Mouse (Mus musculus) stomach, embryonic 16.5 days (tissue): ENCODE measurements at regions not wholly inside any gene's neighbourhood (a gene's known extent, or its start where the extent isn't known, plus 50 kb on each side); places are given as distances from the start of the nearest gene placed in this dataset.
"Not testable (repeated sequence)": the region's sequence is repeated elsewhere in the genome, so short reads cannot be mapped to it uniquely, and the experiment has no call there.

Experiments
- ATAC-seq: fragments of 200-750 bp; cut with Nextera tagmentation; 2 replicates; pipeline ENCODE4 v1.8.0; 2017; ENCODE audit warnings: moderate number of reproducible peaks, moderate TSS enrichment; ENCODE audit not compliant: insufficient read depth, low FRiP score
- H3K27ac ChIP-seq: fragments of 300-500 bp; sonication (generic); 2 replicates; pipeline ENCODE4 v1.5.1; 2014; ENCODE audit warnings: low read length
- H3K27me3 ChIP-seq: fragments of 300-500 bp; sonication (generic); 2 replicates; pipeline ENCODE4 v1.6.1; 2014; ENCODE audit warnings: low read length, control low read depth, mixed read lengths; ENCODE audit not compliant: control insufficient read depth, insufficient read depth
- H3K36me3 ChIP-seq: fragments of 300-500 bp; sonication (generic); 2 replicates; pipeline ENCODE4 v1.6.1; 2014; ENCODE audit warnings: low read length; ENCODE audit not compliant: control insufficient read depth, insufficient read depth
- H3K4me1 ChIP-seq: fragments of 300-500 bp; sonication (generic); 2 replicates; pipeline ENCODE4 v1.6.1; 2014; ENCODE audit warnings: low read length, control low read depth, mixed read lengths; ENCODE audit not compliant: control insufficient read depth, insufficient read depth
- H3K4me2 ChIP-seq: fragments of 300-500 bp; sonication (generic); 2 replicates; pipeline ENCODE4 v1.6.1; 2014; ENCODE audit warnings: low read depth, low read length, mixed read lengths
- H3K4me3 ChIP-seq: fragments of 300-500 bp; sonication (generic); replicated peaks from 2 replicates; pipeline ENCODE4 v1.5.1; 2014; ENCODE audit warnings: mild to moderate bottlenecking, low read length
- H3K9ac ChIP-seq: fragments of 300-500 bp; sonication (generic); 2 replicates; pipeline ENCODE4 v1.6.1; 2014; ENCODE audit warnings: low read length
- H3K9me3 ChIP-seq: fragments of 300-500 bp; sonication (generic); replicated peaks from 2 replicates; pipeline ENCODE4 v1.6.1; 2016; ENCODE audit warnings: low read length, control low read depth; ENCODE audit not compliant: control insufficient read depth
- WGBS: fragments of 180-500 bp; shearing (Covaris S2); extraction: QIAGEN DNeasy Blood & Tissue Kit; methylation state at CpG from one replicate; pipeline ENCODE4 v1.1.7; 2014; 5-methylcytosine and 5-hydroxymethylcytosine counted together

- Histone ChIP-seq H3K9ac (no peak overlapping the region), H3K4me2 (no peak overlapping the region), H3K27ac (no peak overlapping the region), H3K4me3 (no peak overlapping the region), H3K27me3 (no peaks in the 10 kb centered on the region), H3K9me3 (no peaks in the 10 kb centered on the region), H3K4me1 (no peaks in the 10 kb centered on the region), H3K36me3 (no peaks in the 10 kb centered on the region)
- ATAC-seq = no peak
- WGBS = 78% methylated on average over 7 of the region's 7 CpGs
These were observed 53.2 kb upstream of the Dazl start for GRCm38 (mm10) chr17:50346451-50347192.

GRCm38 (mm10) chr17:50353818-50354217 lies 60.4 kb upstream of the Dazl start:
- WGBS = 67% methylated on average over 2 of the region's 2 CpGs
- not testable (repeated sequence) for H3K9me3 ChIP-seq, H3K4me3 ChIP-seq, H3K36me3 ChIP-seq, H3K9ac ChIP-seq, H3K4me1 ChIP-seq, H3K27me3 ChIP-seq, ATAC-seq, H3K27ac ChIP-seq, H3K4me2 ChIP-seq

- WGBS = 90% methylated on average over 6 of the region's 6 CpGs
- no peak overlapping the region for H3K27ac ChIP-seq
- no peak overlapping the region for H3K4me2 ChIP-seq
- H3K9ac ChIP-seq = no peak overlapping the region
- H3K36me3 ChIP-seq = no peaks in the 10 kb centered on the region
- no peak overlapping the region for H3K4me3 ChIP-seq
- H3K27me3 ChIP-seq = no peaks in the 10 kb centered on the region
- no peaks in the 10 kb centered on the region for H3K4me1 ChIP-seq
- no peaks in the 10 kb centered on the region for H3K9me3 ChIP-seq
- ATAC-seq = no peak
These were observed 60.9 kb upstream of the Dazl start for GRCm38 (mm10) chr17:50354357-50354756.

- H3K27me3 ChIP-seq = no peaks in the 10 kb centered on the region
- H3K4me3 ChIP-seq = no peak overlapping the region
- H3K4me2 ChIP-seq = no peak overlapping the region
- no peak overlapping the region for H3K27ac ChIP-seq
- no peak overlapping the region for H3K9ac ChIP-seq
- WGBS = 65% methylated on average over 9 of the region's 9 CpGs
- ATAC-seq = no peak
- no peaks in the 10 kb centered on the region for H3K9me3 ChIP-seq
- H3K36me3 ChIP-seq = no peaks in the 10 kb centered on the region
- no peaks in the 10 kb centered on the region for H3K4me1 ChIP-seq
These were observed 68.3 kb upstream of the Dazl start for GRCm38 (mm10) chr17:50361657-50362233.

GRCm38 (mm10) chr17:50365396-50365795 lies 72.0 kb upstream of the Dazl start:
- Histone ChIP-seq H3K4me3 (no peak overlapping the region), H3K9ac (no peak overlapping the region), H3K36me3 (no peaks in the 10 kb centered on the region), H3K4me1 (no peaks in the 10 kb centered on the region), H3K27ac (no peak overlapping the region), H3K9me3 (no peaks in the 10 kb centered on the region), H3K27me3 (no peaks in the 10 kb centered on the region), H3K4me2 (no peak overlapping the region)
- ATAC-seq = no peak
- 88% methylated on average over 7 of the region's 7 CpGs for WGBS

- Histone ChIP-seq H3K4me1 (0 out of 2 replicates have a peak, but pooled peaks cover 5% of the 10 kb centered on the region), H3K9me3 (no peaks in the 10 kb centered on the region), H3K4me2 (no peak overlapping the region), H3K9ac (no peak overlapping the region), H3K27ac (no peak overlapping the region), H3K36me3 (no peaks in the 10 kb centered on the region), H3K27me3 (no peaks in the 10 kb centered on the region), H3K4me3 (no peak overlapping the region)
- 78% methylated on average over 5 of the region's 5 CpGs for WGBS
- no peak for ATAC-seq
These were observed 72.7 kb upstream of the Dazl start for GRCm38 (mm10) chr17:50366181-50366580.

GRCm38 (mm10) chr17:50369216-50369875 lies 75.9 kb upstream of the Dazl start:
- no peaks in the 10 kb centered on the region for H3K9me3 ChIP-seq
- no peak overlapping the region for H3K4me3 ChIP-seq
- H3K9ac ChIP-seq = no peak overlapping the region
- WGBS = 70% methylated on average over 6 of the region's 6 CpGs
- no peaks in the 10 kb centered on the region for H3K36me3 ChIP-seq
- peak; percentile 59; the same call in 1 of the 2 replicates for ATAC-seq
- no peaks in the 10 kb centered on the region for H3K27me3 ChIP-seq
- H3K4me1 ChIP-seq = 0 out of 2 replicates have a peak, but pooled peaks cover 7% of the 10 kb centered on the region
- H3K27ac ChIP-seq = no peak overlapping the region
- H3K4me2 ChIP-seq = no peak overlapping the region

GRCm38 (mm10) chr17:50370484-50370883 lies 77.0 kb upstream of the Dazl start:
- Histone ChIP-seq H3K27ac (no peak overlapping the region), H3K36me3 (no peaks in the 10 kb centered on the region), H3K27me3 (no peaks in the 10 kb centered on the region), H3K9me3 (no peaks in the 10 kb centered on the region), H3K4me2 (no peak overlapping the region), H3K9ac (no peak overlapping the region), H3K4me1 (0 out of 2 replicates have a peak, but pooled peaks cover 7% of the 10 kb centered on the region), H3K4me3 (no peak overlapping the region)
- WGBS = 68% methylated on average over 1 of the region's 1 CpGs
- peak; percentile 51; the same call in 1 of the 2 replicates for ATAC-seq

- 0 out of 2 replicates have a peak, but pooled peaks cover 7% of the 10 kb centered on the region for H3K4me1 ChIP-seq
- H3K36me3 ChIP-seq = no peaks in the 10 kb centered on the region
- no peaks in the 10 kb centered on the region for H3K9me3 ChIP-seq
- ATAC-seq = no peak
- WGBS = 79% methylated on average over 5 of the region's 5 CpGs
- no peak overlapping the region for H3K27ac ChIP-seq
- no peak overlapping the region for H3K4me3 ChIP-seq
- no peak overlapping the region for H3K9ac ChIP-seq
- no peaks in the 10 kb centered on the region for H3K27me3 ChIP-seq
- no peak overlapping the region for H3K4me2 ChIP-seq
These were observed 80.2 kb upstream of the Dazl start for GRCm38 (mm10) chr17:50373496-50374141.
